Mouse (Mus musculus) heart, postnatal 4 days (tissue): ENCODE data around the gene Gng12. TPM values are rescaled to one million over a fixed set of nuclear protein-coding genes. Genes with fewer than 3 reads are reported as not detected.
"Not testable (repeated sequence)": the region's sequence is repeated elsewhere in the genome, so short reads cannot be mapped to it uniquely, and the experiment has no call there.

ENCODE experiments used
- DNase-seq: peaks from one replicate; pipeline ENCODE4 v3.0.0; 2021
- total RNA-seq, 2 experiments: library from RNA; stranded (reverse); gene quantifications; 2 replicates each; pipeline ENCODE4 v1.2.3; 2021

The Gng12 gene
- total RNA-seq, 2 experiments from 2014 or later, result 60.9 to 63.1 TPM

- peak; percentile 54 for DNase-seq
These were observed 59.0 kb downstream of the Gng12 start for GRCm38 (mm10) chr6:66955089-66955657.

- DNase-seq, result no peak
These were observed 62.5 kb downstream of the Gng12 start for GRCm38 (mm10) chr6:66958466-66959235.

- DNase-seq, result peak; percentile 49
These were observed 66.4 kb downstream of the Gng12 start for GRCm38 (mm10) chr6:66962582-66963043.

- no peak for DNase-seq
These were observed 66.9 kb downstream of the Gng12 start for GRCm38 (mm10) chr6:66963068-66963467.

- DNase-seq, result not testable (repeated sequence)
These were observed 67.5 kb downstream of the Gng12 start for GRCm38 (mm10) chr6:66963651-66964050.

GRCm38 (mm10) chr6:66964222-66964621 is 68.0 kb downstream of the Gng12 start:
- no peak for DNase-seq

- no peak for DNase-seq
These were observed 69.0 kb downstream of the Gng12 start for GRCm38 (mm10) chr6:66965203-66965602.

- DNase-seq, result no peak
These were observed 71.6 kb downstream of the Gng12 start for GRCm38 (mm10) chr6:66967788-66968187.

- DNase-seq, result no peak
These were observed 73.2 kb downstream of the Gng12 start for GRCm38 (mm10) chr6:66969446-66969845.

GRCm38 (mm10) chr6:66972300-66972699 is 76.1 kb downstream of the Gng12 start:
- DNase-seq, result no peak

GRCm38 (mm10) chr6:66973180-66973579 is 77.0 kb downstream of the Gng12 start:
- no peak for DNase-seq

- DNase-seq, result no peak
These were observed 79.3 kb downstream of the Gng12 start for GRCm38 (mm10) chr6:66975522-66975921.

- DNase-seq, result no peak
These were observed 83.0 kb downstream of the Gng12 start for GRCm38 (mm10) chr6:66979197-66979596.

GRCm38 (mm10) chr6:66980040-66980439 is 83.8 kb downstream of the Gng12 start:
- DNase-seq, result no peak

GRCm38 (mm10) chr6:66981366-66981765 is 85.2 kb downstream of the Gng12 start:
- no peak for DNase-seq

- no peak for DNase-seq
These were observed 85.7 kb downstream of the Gng12 start for GRCm38 (mm10) chr6:66981864-66982263.

- DNase-seq, result no peak
These were observed 87.9 kb downstream of the Gng12 start for GRCm38 (mm10) chr6:66984079-66984478.

- no peak for DNase-seq
These were observed 88.5 kb downstream of the Gng12 start for GRCm38 (mm10) chr6:66984672-66985071.

GRCm38 (mm10) chr6:66985500-66985899 is 89.3 kb downstream of the Gng12 start:
- DNase-seq, result no peak

- no peak for DNase-seq
These were observed 89.9 kb downstream of the Gng12 start for GRCm38 (mm10) chr6:66986063-66986462.

- peak; percentile 59 for DNase-seq
These were observed 91.4 kb downstream of the Gng12 start for GRCm38 (mm10) chr6:66987643-66988042.

GRCm38 (mm10) chr6:66988363-66988762 is 92.2 kb downstream of the Gng12 start:
- no peak for DNase-seq

- no peak for DNase-seq
These were observed 92.8 kb downstream of the Gng12 start for GRCm38 (mm10) chr6:66989037-66989436.

- no peak for DNase-seq
These were observed 93.3 kb downstream of the Gng12 start for GRCm38 (mm10) chr6:66989518-66989917.
